Mouse (Mus musculus): ENCODE measurements around the gene Tmem247. TPM values are rescaled to one million over a fixed set of nuclear protein-coding genes. Genes with fewer than 3 reads are reported as not detected.

Gene Tmem247
- polyA plus RNA-seq, 1 experiment from 2014 or later, result not detected

DNA sequence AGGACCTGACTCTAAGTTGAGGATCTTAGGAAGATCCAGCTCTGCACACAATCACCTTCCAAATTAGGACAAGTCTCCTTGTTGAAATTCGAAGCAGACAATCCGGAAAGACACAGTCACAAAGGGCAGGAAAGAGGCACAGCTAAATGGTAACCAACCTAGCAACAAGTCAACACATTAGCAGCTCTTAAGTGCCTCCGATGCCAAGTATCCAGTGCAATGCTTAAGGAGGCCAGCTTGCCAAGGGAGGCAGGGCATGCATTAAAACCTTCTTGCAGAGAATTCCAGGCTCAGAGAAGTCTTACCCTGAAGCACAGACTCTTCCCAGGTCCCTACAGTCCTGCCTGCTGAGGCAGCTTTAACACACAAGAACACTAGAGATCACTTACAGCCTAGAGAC, 7.5 kb downstream of the Tmem247 start:
- Histone ChIP-seq H3K27ac (peak overlapping the region; percentile 56; the same call in 1 of the 2 replicates), H3K27me3 (ENCODE audit: low read depth, poor library complexity, severe bottlenecking) (no peaks in the 10 kb centered on the region), H3K4me3 (no peak overlapping the region), H3K9me3 (replicated peaks) (no peaks in the 10 kb centered on the region), H3K36me3 (no peaks in the 10 kb centered on the region), H3K4me1 (peaks cover 24% of the 10 kb centered on the region)
- no peak for DNase-seq (ENCODE audit: low spot score)
- 76% methylated on average over 3 of the region's 3 CpGs for WGBS

DNA sequence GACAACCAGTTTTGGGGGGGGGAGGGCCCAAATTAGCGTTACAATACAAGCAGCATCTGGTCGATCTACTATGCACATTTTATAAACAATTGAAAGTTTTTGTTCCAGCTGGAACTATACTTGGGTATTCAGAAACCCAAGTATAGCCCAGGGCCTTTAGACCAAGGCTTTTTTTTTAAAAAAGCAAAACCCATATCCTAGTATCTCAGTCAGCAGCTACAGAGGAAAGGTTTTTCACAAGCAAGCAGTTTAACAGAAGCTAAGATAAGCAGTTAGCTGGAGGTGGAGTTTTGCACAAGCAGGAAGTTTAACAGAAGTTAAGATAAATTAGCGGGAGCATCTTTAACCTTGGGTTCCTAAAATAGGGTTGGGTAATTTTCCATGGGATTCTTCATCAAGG, 9.7 kb downstream of the Tmem247 start:
- no peaks in the 10 kb centered on the region for H3K36me3 ChIP-seq
- H3K4me3 ChIP-seq, result no peak overlapping the region
- no peak for DNase-seq (ENCODE audit: low spot score)
- no peaks in the 10 kb centered on the region for H3K27me3 ChIP-seq (ENCODE audit: low read depth, poor library complexity, severe bottlenecking)
- WGBS, result 94% methylated on average over 3 of the region's 3 CpGs
- no peaks in the 10 kb centered on the region for H3K9me3 ChIP-seq (replicated peaks)
- H3K4me1 ChIP-seq, result peaks cover 27% of the 10 kb centered on the region
- no peak overlapping the region for H3K27ac ChIP-seq

DNA sequence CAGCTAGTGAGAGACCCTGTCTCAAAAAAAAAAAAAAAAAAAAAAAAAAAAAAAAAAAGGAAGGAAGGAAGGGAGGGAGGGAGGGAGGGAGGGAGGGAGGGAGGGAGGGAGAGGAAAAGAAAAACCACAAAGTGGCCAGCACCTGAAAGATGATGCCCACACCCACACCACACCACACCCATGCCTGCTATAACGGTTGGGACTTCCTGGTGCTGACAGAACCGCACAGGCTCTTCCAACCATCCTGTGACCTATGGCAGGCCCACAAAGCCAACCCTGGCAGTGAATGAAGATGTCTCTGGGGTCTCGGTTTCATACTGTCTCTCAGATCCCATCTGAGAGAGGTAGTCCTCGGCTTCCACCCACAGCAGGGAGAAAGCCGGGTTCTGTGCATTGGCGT, 12.2 kb downstream of the Tmem247 start:
- WGBS, result 87% methylated on average over 6 of the region's 6 CpGs

DNA sequence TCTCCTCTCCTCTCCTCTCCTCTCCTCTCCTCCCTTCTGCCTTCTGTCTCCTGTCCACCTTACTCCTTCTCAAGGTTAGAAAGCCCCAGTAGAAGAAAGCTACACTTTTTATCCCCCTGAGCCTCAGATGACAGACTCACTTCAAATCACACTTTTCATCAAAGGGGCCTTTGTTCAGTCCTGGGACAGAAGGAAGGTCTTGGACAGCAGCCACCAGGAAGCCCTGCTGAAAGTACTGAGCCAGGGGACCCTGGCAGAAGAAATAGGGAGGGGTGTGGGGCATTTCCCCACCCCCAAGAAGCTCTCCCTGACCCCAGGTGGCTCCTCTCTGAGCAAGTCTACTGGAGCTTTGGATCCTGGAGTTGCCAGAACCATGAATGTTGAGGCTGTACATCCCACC, 12.8 kb downstream of the Tmem247 start:
- H3K9me3 ChIP-seq (replicated peaks), result no peaks in the 10 kb centered on the region
- no peak overlapping the region for H3K4me3 ChIP-seq
- H3K27ac ChIP-seq, result no peak overlapping the region
- DNase-seq (ENCODE audit: low spot score), result no peak
- peaks cover 27% of the 10 kb centered on the region; the same call in 1 of the 2 replicates for H3K27me3 ChIP-seq (ENCODE audit: low read depth, poor library complexity, severe bottlenecking)
- no peaks in the 10 kb centered on the region for H3K36me3 ChIP-seq
- peaks cover 11% of the 10 kb centered on the region for H3K4me1 ChIP-seq

More for the DNA sequence above, 12.2 kb downstream of the Tmem247 start:
- no peak for DNase-seq (ENCODE audit: low spot score)
- H3K36me3 ChIP-seq, result no peaks in the 10 kb centered on the region
- H3K27me3 ChIP-seq (ENCODE audit: low read depth, poor library complexity, severe bottlenecking), result peaks cover 21% of the 10 kb centered on the region; the same call in 1 of the 2 replicates
- peaks cover 15% of the 10 kb centered on the region for H3K4me1 ChIP-seq
- H3K27ac ChIP-seq, result no peak overlapping the region
- H3K4me3 ChIP-seq, result no peak overlapping the region
- H3K9me3 ChIP-seq (replicated peaks), result no peaks in the 10 kb centered on the region

DNA sequence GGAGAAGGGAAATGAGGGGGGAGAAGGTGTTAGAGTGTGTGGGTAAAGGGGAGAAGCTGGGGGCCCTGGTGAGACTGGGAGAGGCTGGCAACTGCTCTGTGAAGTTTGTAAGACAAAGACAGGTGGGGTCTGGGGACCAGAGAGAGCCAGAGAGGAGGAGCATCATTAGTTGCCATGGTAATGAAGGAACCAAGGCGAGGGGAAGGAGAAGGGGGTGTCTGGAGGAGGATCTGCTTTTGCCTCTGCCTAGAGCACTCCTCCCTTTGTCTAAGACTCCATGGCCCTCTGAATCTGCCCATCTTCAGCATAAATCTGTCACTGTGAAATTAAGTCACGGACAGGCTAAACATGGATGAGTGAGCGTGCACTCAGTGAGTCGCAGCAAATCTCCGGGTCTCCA, 15.7 kb downstream of the Tmem247 start:
- H3K27ac ChIP-seq, result no peak overlapping the region
- H3K36me3 ChIP-seq, result no peaks in the 10 kb centered on the region
- H3K27me3 ChIP-seq (ENCODE audit: low read depth, poor library complexity, severe bottlenecking), result peaks cover 46% of the 10 kb centered on the region; the same call in 1 of the 2 replicates
- H3K4me1 ChIP-seq, result peaks cover 13% of the 10 kb centered on the region
- no peaks in the 10 kb centered on the region for H3K9me3 ChIP-seq (replicated peaks)
- 41% methylated on average over 5 of the region's 5 CpGs for WGBS
- no peak overlapping the region for H3K4me3 ChIP-seq
- no peak for DNase-seq (ENCODE audit: low spot score)

DNA sequence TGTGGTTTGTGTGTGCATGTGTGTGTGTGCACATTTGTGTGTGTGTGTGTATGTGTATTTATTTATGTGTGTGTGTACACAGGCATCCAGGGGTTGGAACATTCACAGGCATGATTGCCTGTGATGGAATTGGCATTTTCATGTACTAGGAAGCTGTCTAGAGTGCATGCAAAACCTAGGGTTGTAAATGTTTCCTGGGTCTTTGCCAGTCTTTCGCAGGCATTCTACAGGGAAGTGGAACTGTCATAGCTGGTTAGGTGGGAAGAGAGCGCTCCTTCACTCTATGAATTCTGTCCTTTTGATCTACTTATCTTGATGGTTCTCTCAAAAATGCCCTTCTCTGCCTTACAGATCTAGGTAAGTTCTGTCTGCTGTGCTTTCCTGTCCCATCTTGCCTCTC, 19.9 kb downstream of the Tmem247 start:
- Histone ChIP-seq H3K4me1 (peaks cover 28% of the 10 kb centered on the region), H3K4me3 (peak overlapping the region; percentile 46; the same call in 1 of the 2 replicates), H3K27me3 (ENCODE audit: low read depth, poor library complexity, severe bottlenecking) (peaks cover 67% of the 10 kb centered on the region), H3K36me3 (no peaks in the 10 kb centered on the region), H3K27ac (no peak overlapping the region), H3K9me3 (replicated peaks) (no peaks in the 10 kb centered on the region)
- no peak for DNase-seq (ENCODE audit: low spot score)
- WGBS, result 80% methylated on average over 2 of the region's 2 CpGs

DNA sequence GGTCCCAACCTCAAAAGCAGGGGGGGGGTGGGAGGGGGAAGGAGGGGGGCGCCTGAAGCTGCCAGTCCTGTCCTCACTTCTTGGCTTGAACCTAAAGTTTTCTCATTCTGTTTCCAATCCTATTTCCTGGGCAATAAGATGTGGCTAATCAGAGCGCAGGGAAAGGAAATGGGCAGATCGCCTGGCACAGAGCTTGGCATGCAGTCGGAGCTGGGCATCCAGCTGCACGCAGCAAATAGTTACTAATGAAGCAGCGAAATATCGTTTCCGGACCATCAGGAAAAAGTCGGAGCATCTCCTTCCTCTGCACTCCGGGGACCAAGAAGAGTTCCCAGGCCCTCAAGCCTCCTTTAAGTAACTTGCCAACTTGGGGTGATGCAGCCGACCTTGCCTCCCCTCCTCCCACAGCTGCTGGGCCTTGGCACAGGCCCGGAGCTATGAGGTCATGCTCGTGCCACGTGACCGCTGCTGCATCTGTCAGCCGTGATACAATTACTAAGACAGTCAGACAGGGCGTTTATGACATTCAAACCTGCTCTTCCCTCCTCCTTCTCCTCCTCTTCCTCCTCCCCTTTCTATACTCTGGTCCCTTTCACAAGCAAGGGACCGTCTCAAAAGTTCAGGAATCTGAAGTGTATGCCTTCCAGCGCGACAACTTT, 20.5 kb downstream of the Tmem247 start:
- Histone ChIP-seq H3K9me3 (replicated peaks) (no peaks in the 10 kb centered on the region), H3K36me3 (no peaks in the 10 kb centered on the region), H3K27ac (peak overlapping the region; percentile 56; the same call in 1 of the 2 replicates), H3K4me3 (peak overlapping the region; percentile 46), H3K4me1 (peaks cover 30% of the 10 kb centered on the region), H3K27me3 (ENCODE audit: low read depth, poor library complexity, severe bottlenecking) (peaks cover 65% of the 10 kb centered on the region)
- DNase-seq (ENCODE audit: low spot score), result peak; percentile 70
- 5% methylated on average over 20 of the region's 20 CpGs for WGBS

DNA sequence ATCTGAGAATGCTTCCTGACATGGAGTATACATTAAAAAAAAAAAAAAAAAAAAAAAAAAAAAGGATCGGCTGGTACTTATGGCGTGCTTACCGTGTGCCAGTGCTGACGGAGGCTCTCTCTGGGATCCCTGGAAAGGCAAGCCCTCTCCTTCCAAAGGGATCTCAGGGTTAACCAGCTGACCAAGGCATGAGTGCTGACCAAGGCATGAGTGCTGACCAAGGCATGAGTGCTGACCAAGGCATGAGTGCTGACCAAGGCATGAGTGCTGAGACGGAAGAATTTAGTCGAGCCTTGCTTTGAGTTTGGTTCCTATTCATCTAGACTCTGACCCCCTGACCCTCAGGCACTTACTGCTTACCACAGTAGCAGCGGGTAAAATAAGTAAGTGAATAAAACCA, 21.5 kb downstream of the Tmem247 start:
- peaks cover 55% of the 10 kb centered on the region for H3K27me3 ChIP-seq (ENCODE audit: low read depth, poor library complexity, severe bottlenecking)

DNA sequence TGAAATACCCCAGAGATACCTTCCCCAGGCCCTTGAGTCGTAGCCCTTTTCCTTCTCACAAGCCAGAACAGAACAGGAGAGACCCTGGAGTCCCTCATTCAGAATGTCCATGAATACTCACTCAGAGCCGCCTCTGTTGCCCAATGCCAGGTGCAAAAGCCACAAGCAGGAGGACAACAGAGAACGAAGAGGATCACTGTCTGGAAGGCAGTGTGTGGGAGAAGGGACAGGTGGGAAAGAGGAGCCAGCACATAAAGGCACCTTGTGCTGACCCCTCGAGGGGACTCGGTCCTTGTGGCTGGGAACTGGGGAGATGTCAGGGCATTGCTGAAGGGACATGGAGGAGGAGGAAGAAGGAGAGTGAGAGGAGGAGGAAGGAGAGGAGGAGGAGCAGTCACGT, 25.0 kb downstream of the Tmem247 start:
- peaks cover 26% of the 10 kb centered on the region; the same call in 1 of the 2 replicates for H3K27me3 ChIP-seq (ENCODE audit: low read depth, poor library complexity, severe bottlenecking)
- H3K4me3 ChIP-seq, result no peak overlapping the region
- no peak for DNase-seq (ENCODE audit: low spot score)
- no peaks in the 10 kb centered on the region for H3K9me3 ChIP-seq (replicated peaks)
- no peak overlapping the region for H3K27ac ChIP-seq
- H3K4me1 ChIP-seq, result peaks cover 29% of the 10 kb centered on the region
- H3K36me3 ChIP-seq, result no peaks in the 10 kb centered on the region
- 59% methylated on average over 6 of the region's 6 CpGs for WGBS

More for the DNA sequence above, 21.5 kb downstream of the Tmem247 start:
- 67% methylated on average over 7 of the region's 7 CpGs for WGBS
- Histone ChIP-seq H3K27ac (no peak overlapping the region), H3K9me3 (replicated peaks) (no peaks in the 10 kb centered on the region), H3K4me3 (no peak overlapping the region), H3K36me3 (no peaks in the 10 kb centered on the region), H3K4me1 (peaks cover 30% of the 10 kb centered on the region)
- DNase-seq (ENCODE audit: low spot score), result no peak

GRCm38 (mm10) chr17:86943158-86943557, 26.0 kb downstream of the Tmem247 start:
- Histone ChIP-seq H3K4me1 (peaks cover 24% of the 10 kb centered on the region), H3K4me3 (no peak overlapping the region), H3K27ac (no peak overlapping the region), H3K9me3 (replicated peaks) (no peaks in the 10 kb centered on the region), H3K36me3 (no peaks in the 10 kb centered on the region), H3K27me3 (ENCODE audit: low read depth, poor library complexity, severe bottlenecking) (peaks cover 24% of the 10 kb centered on the region; the same call in 1 of the 2 replicates)
- no peak for DNase-seq (ENCODE audit: low spot score)
- 88% methylated on average over 6 of the region's 6 CpGs for WGBS

DNA sequence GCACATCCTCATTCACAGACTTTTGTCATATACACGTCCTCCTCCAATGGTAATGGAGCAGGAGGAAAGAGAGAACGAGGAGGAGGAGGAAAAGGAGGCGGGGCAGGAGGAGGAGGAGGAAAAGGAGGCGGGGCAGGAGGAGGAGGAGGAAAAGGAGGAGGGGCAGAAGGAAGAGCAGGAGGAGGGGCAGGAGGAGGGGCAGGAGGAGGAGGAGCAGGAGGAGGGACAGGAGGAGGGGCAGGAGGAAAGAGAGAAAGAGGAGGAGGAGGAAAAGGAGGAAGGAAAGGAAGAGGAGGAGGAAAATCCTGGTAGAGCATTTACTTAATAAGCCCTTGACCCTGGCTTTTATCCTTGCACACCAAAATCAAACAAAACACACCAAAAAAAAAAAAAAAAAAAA, 28.9 kb downstream of the Tmem247 start:
- Histone ChIP-seq H3K4me1 (peaks cover 21% of the 10 kb centered on the region), H3K36me3 (no peaks in the 10 kb centered on the region), H3K27me3 (ENCODE audit: low read depth, poor library complexity, severe bottlenecking) (peaks cover 12% of the 10 kb centered on the region; the same call in 1 of the 2 replicates), H3K9me3 (replicated peaks) (no peaks in the 10 kb centered on the region), H3K4me3 (no peak overlapping the region), H3K27ac (no peak overlapping the region)
- DNase-seq (ENCODE audit: low spot score), result no peak
- 51% methylated on average over 4 of the region's 4 CpGs for WGBS

GRCm38 (mm10) chr17:86947840-86948796, 31.0 kb downstream of the Tmem247 start, which contains the start of gene Atp6v1e2:
Gene Atp6v1e2 (minus strand): TSS chr17:86947897.
- Histone ChIP-seq H3K4me1 (peaks cover 10% of the 10 kb centered on the region), H3K4me3 (no peak within 1 kb of the TSS), H3K9me3 (replicated peaks) (no peaks in the 10 kb centered on the region), H3K27ac (peak within 1 kb of the TSS; percentile 47), H3K36me3 (no peaks in the 10 kb centered on the region), H3K27me3 (ENCODE audit: low read depth, poor library complexity, severe bottlenecking) (no peaks in the 10 kb centered on the region)
- WGBS, result 82% methylated on average over 28 of the region's 28 CpGs
- DNase-seq (ENCODE audit: low spot score), result no peak

DNA sequence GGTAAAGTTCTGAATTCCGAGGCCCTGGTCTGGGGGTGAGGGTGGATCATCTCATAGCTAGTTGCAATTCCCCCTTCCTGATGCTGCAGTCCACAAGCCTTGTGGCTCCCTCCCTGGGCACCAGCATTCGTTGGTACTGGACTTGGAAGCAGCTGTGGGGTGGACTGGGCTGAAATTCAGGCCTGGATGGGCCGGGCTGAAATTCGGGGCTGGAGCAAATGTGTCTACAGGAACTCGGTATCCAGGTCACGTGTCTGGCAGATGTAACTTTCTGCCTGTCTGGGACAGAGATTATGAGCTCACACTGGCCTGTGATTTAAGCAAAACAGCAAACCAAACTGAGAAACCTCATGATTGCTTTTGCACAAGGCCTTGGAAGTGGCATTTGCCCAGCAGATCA, 31.7 kb downstream of the Tmem247 start:
- H3K36me3 ChIP-seq, result no peaks in the 10 kb centered on the region
- H3K27me3 ChIP-seq (ENCODE audit: low read depth, poor library complexity, severe bottlenecking), result no peaks in the 10 kb centered on the region
- no peak for DNase-seq (ENCODE audit: low spot score)
- peaks cover 10% of the 10 kb centered on the region for H3K4me1 ChIP-seq
- 79% methylated on average over 6 of the region's 6 CpGs for WGBS
- H3K9me3 ChIP-seq (replicated peaks), result no peaks in the 10 kb centered on the region
- H3K27ac ChIP-seq, result 0 out of 2 replicates have a peak overlapping the region, but pooled peaks have one; percentile 8
- no peak overlapping the region for H3K4me3 ChIP-seq

Data from limb, embryonic 10.5 days (tissue).